Mouse (Mus musculus): ENCODE results near the gene Plcl1. TPM values are rescaled to one million over a fixed set of nuclear protein-coding genes. Genes with fewer than 3 reads are reported as not detected.
A peak's percentile ranks its signal among the peaks of the same experiment; 100 is the strongest.
"Not testable (repeated sequence)": the region's sequence is repeated elsewhere in the genome, so short reads cannot be mapped to it uniquely, and the experiment has no call there.

Plcl1 gene
- polyA plus RNA-seq, 1 experiment, result 0.37 TPM

- WGBS, result 51% methylated on average over 5 of the region's 5 CpGs
- no peak for DNase-seq (ENCODE audit: low read depth, low spot score)
Measured at GRCm38 (mm10) chr1:55436589-55436988, 30.9 kb downstream of the Plcl1 start.

- no peak for DNase-seq (ENCODE audit: low read depth, low spot score)
- WGBS, result 48% methylated on average over 8 of the region's 8 CpGs
Measured at GRCm38 (mm10) chr1:55437095-55437494, 31.4 kb downstream of the Plcl1 start.

GRCm38 (mm10) chr1:55438617-55439016 lies 32.9 kb downstream of the Plcl1 start:
- DNase-seq (ENCODE audit: low read depth, low spot score), result no peak
- WGBS, result 83% methylated on average over 4 of the region's 4 CpGs

- DNase-seq (ENCODE audit: low read depth, low spot score), result no peak
- WGBS, result 56% methylated on average over 6 of the region's 6 CpGs
Measured at GRCm38 (mm10) chr1:55445043-55445688, 39.4 kb downstream of the Plcl1 start.

- WGBS, result 15% methylated on average over 3 of the region's 3 CpGs
- DNase-seq (ENCODE audit: low read depth, low spot score), result no peak
Measured at GRCm38 (mm10) chr1:55445689-55446044, 39.9 kb downstream of the Plcl1 start.

GRCm38 (mm10) chr1:55446273-55446672 lies 40.6 kb downstream of the Plcl1 start:
- DNase-seq (ENCODE audit: low read depth, low spot score), result no peak
- WGBS, result 79% methylated on average over 5 of the region's 5 CpGs

GRCm38 (mm10) chr1:55446876-55447275 lies 41.2 kb downstream of the Plcl1 start:
- 57% methylated on average over 2 of the region's 2 CpGs for WGBS
- DNase-seq (ENCODE audit: low read depth, low spot score), result no peak

GRCm38 (mm10) chr1:55447661-55448060 lies 41.9 kb downstream of the Plcl1 start:
- DNase-seq (ENCODE audit: low read depth, low spot score), result no peak
- 93% methylated on average over 2 of the region's 2 CpGs for WGBS

- 82% methylated on average over 1 of the region's 1 CpGs for WGBS
- no peak for DNase-seq (ENCODE audit: low read depth, low spot score)
Measured at GRCm38 (mm10) chr1:55448104-55448503, 42.4 kb downstream of the Plcl1 start.

- 91% methylated on average over 3 of the region's 3 CpGs for WGBS
- no peak for DNase-seq (ENCODE audit: low read depth, low spot score)
Measured at GRCm38 (mm10) chr1:55449779-55450178, 44.1 kb downstream of the Plcl1 start.

GRCm38 (mm10) chr1:55454119-55454518 lies 48.4 kb downstream of the Plcl1 start:
- WGBS, result 34% methylated on average over 5 of the region's 5 CpGs

GRCm38 (mm10) chr1:55462301-55462700 lies 56.6 kb downstream of the Plcl1 start:
- WGBS, result 65% methylated on average over 5 of the region's 5 CpGs

More at GRCm38 (mm10) chr1:55454119-55454518, 48.4 kb downstream of the Plcl1 start:
- DNase-seq (ENCODE audit: low read depth, low spot score), result peak; percentile 27

GRCm38 (mm10) chr1:55473756-55474155 lies 68.0 kb downstream of the Plcl1 start:
- 82% methylated on average over 9 of the region's 9 CpGs for WGBS
- no peak for DNase-seq (ENCODE audit: low read depth, low spot score)

More at GRCm38 (mm10) chr1:55462301-55462700, 56.6 kb downstream of the Plcl1 start:
- DNase-seq (ENCODE audit: low read depth, low spot score), result no peak

GRCm38 (mm10) chr1:55474976-55475375 lies 69.3 kb downstream of the Plcl1 start:
- DNase-seq (ENCODE audit: low read depth, low spot score), result no peak
- 79% methylated on average over 7 of the region's 7 CpGs for WGBS

GRCm38 (mm10) chr1:55487371-55487770 lies 81.7 kb downstream of the Plcl1 start:
- DNase-seq (ENCODE audit: low read depth, low spot score), result not testable (repeated sequence)
- WGBS, result 53% methylated on average over 10 of the region's 10 CpGs

GRCm38 (mm10) chr1:55488261-55488660 lies 82.5 kb downstream of the Plcl1 start:
- WGBS, result 78% methylated on average over 2 of the region's 2 CpGs
- DNase-seq (ENCODE audit: low read depth, low spot score), result no peak

- 30% methylated on average over 6 of the region's 6 CpGs for WGBS
Measured at GRCm38 (mm10) chr1:55489355-55489754, 83.6 kb downstream of the Plcl1 start.

GRCm38 (mm10) chr1:55499872-55500271 lies 94.2 kb downstream of the Plcl1 start:
- no peak for DNase-seq (ENCODE audit: low read depth, low spot score)
- WGBS, result 31% methylated on average over 1 of the region's 1 CpGs

More at GRCm38 (mm10) chr1:55489355-55489754, 83.6 kb downstream of the Plcl1 start:
- no peak for DNase-seq (ENCODE audit: low read depth, low spot score)

GRCm38 (mm10) chr1:55500981-55501682 lies 95.4 kb downstream of the Plcl1 start:
- no peak for DNase-seq (ENCODE audit: low read depth, low spot score)
- WGBS, result 87% methylated on average over 2 of the region's 2 CpGs

GRCm38 (mm10) chr1:55505811-55506210 lies 100.1 kb downstream of the Plcl1 start:
- WGBS, result 48% methylated on average over 4 of the region's 4 CpGs
- DNase-seq (ENCODE audit: low read depth, low spot score), result no peak

- 78% methylated on average over 6 of the region's 6 CpGs for WGBS
- no peak for DNase-seq (ENCODE audit: low read depth, low spot score)
Measured at GRCm38 (mm10) chr1:55507061-55507460, 101.3 kb downstream of the Plcl1 start.
